Mouse (Mus musculus): ENCODE measurements around the gene Apol9b. TPM values are rescaled to one million over a fixed set of nuclear protein-coding genes. Genes with fewer than 3 reads are reported as not detected.

Gene Apol9b
- polyA plus RNA-seq, 1 experiment: 1.4 TPM

DNA sequence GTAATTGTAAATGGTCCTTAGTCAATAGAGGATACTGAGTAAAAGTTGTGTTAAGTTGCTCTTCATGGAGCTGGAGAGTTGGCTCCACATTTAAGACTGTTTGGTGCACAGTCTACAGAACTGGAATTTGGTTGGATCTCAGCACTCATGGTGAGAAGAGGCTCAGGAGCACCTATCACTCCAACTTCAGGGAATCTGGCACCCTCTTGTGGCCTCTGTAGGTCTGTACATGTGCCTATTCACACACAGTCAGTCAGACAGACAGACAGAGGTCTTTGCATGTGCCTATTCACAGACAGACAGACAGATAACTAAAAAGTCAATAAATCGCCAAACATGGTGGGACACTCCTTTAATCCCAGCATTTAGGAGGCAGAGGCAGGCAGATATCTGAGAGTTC is 21.6 kb downstream of the Apol9b start:
- H3K4me1 ChIP-seq (ENCODE audit: control insufficient read depth, insufficient read depth, insufficient read length): no peaks in the 10 kb centered on the region
- 60% methylated on average over 1 of the region's 1 CpGs for WGBS
- no peaks in the 10 kb centered on the region for H3K27me3 ChIP-seq (ENCODE audit: control insufficient read depth, insufficient read depth, low read length)
- no peak overlapping the region for H3K4me3 ChIP-seq (ENCODE audit: extremely low read depth, insufficient read depth, insufficient read length)
- no peaks in the 10 kb centered on the region for H3K36me3 ChIP-seq (ENCODE audit: control insufficient read depth, insufficient read depth, low read length)
- no peak overlapping the region for H3K27ac ChIP-seq (ENCODE audit: insufficient read depth, low read length)
- no peak for TF ChIP-seq POLR2A (IDR thresholded peaks at IDR 0.05; ENCODE audit: low read depth, low read length)
- TF ChIP-seq CTCF (IDR thresholded peaks at IDR 0.05; ENCODE audit: extremely low read depth, insufficient read depth, insufficient read length, insufficient replicate concordance): peak; percentile 55; the same call in 1 of the 2 replicates
- DNase-seq (ENCODE audit: low read depth in 1 of 2, low spot score in 2 of 2): peak; percentile 21 to 47

DNA sequence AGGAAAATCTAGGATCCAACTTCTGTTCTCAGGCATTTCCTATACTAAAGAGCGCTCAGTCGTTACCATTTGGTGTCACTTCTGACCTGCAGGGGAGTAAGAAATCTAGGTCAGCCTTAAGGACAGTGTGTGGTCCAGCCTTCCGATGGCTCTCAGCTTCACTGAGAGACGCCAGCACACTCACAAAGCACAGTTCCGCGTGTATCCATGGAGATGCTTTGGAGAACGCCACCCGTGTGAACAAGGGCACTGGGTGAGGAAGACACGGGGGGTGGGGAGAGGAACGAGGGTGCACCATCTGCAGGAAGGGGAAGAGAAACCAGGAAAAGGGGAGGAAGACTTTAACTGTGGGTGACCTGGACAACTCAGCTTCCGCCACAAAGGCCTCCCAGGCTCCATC is 23.6 kb downstream of the Apol9b start:
- TF ChIP-seq POLR2A (IDR thresholded peaks at IDR 0.05; ENCODE audit: low read depth, low read length): no peak
- TF ChIP-seq CTCF (IDR thresholded peaks at IDR 0.05; ENCODE audit: extremely low read depth, insufficient read depth, insufficient read length, insufficient replicate concordance): no peak
- Histone ChIP-seq H3K36me3 (ENCODE audit: control insufficient read depth, insufficient read depth, low read length) (no peaks in the 10 kb centered on the region), H3K27ac (ENCODE audit: insufficient read depth, low read length) (no peak overlapping the region), H3K4me1 (ENCODE audit: control insufficient read depth, insufficient read depth, insufficient read length) (no peaks in the 10 kb centered on the region), H3K4me3 (ENCODE audit: extremely low read depth, insufficient read depth, insufficient read length) (no peak overlapping the region), H3K27me3 (ENCODE audit: control insufficient read depth, insufficient read depth, low read length) (no peaks in the 10 kb centered on the region)
- DNase-seq (ENCODE audit: low read depth in 1 of 2, low spot score in 2 of 2): no peak
- WGBS: 56% methylated on average over 11 of the region's 11 CpGs

DNA sequence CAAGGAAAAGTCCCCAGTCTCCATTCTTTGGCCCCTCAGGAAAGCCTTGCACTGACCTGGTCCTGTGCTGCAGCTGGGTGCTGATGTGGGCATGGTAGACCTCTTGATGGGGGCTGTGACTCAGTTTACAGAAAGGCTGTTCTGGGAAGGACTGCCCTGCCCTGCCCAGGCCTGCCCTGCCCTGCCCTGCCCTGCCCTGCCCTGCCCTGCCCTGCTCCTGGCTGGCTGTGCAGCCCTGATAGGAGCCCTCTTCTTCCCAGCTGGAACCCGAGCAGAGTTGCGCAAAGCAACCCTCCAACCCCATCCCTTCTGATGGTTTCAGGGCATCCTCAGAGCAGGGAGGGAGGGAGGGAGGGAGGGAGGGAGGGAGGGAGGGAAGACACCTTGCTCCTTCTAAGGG is 26.3 kb downstream of the Apol9b start:
- H3K4me3 ChIP-seq (ENCODE audit: extremely low read depth, insufficient read depth, insufficient read length): no peak overlapping the region
- no peak for DNase-seq (ENCODE audit: low read depth in 1 of 2, low spot score in 2 of 2)

DNA sequence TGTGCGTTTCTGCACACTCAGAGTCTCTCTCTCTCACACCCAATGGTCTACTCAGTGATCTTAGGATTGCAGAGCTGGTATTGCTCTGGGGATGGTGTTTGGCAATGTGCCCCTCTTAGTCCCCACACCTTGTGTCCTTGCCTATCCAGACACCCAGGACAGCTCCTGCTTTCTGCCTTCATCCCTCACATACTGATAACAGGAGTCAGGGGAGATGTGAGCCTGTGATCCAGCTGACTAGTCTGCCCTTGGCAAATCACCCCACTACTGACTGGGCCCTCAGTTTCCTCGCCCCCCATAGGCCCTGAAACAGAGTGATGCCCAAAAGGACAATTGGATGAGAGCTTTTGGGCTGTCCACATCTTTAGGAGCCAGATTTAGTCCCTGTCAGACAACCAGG is 27.2 kb downstream of the Apol9b start:
- no peak for TF ChIP-seq POLR2A (IDR thresholded peaks at IDR 0.05; ENCODE audit: low read depth, low read length)
- no peak for TF ChIP-seq CTCF (IDR thresholded peaks at IDR 0.05; ENCODE audit: extremely low read depth, insufficient read depth, insufficient read length, insufficient replicate concordance)
- H3K4me1 ChIP-seq (ENCODE audit: control insufficient read depth, insufficient read depth, insufficient read length): no peaks in the 10 kb centered on the region
- no peak for DNase-seq (ENCODE audit: low read depth in 1 of 2, low spot score in 2 of 2)
- WGBS: 75% methylated on average over 2 of the region's 2 CpGs
- H3K27ac ChIP-seq (ENCODE audit: insufficient read depth, low read length): no peak overlapping the region
- no peaks in the 10 kb centered on the region for H3K27me3 ChIP-seq (ENCODE audit: control insufficient read depth, insufficient read depth, low read length)
- peaks cover 9% of the 10 kb centered on the region for H3K36me3 ChIP-seq (ENCODE audit: control insufficient read depth, insufficient read depth, low read length)
- no peak overlapping the region for H3K4me3 ChIP-seq (ENCODE audit: extremely low read depth, insufficient read depth, insufficient read length)

More for the DNA sequence above, 26.3 kb downstream of the Apol9b start:
- 68% methylated on average over 2 of the region's 2 CpGs for WGBS
- H3K4me1 ChIP-seq (ENCODE audit: control insufficient read depth, insufficient read depth, insufficient read length): no peaks in the 10 kb centered on the region
- TF ChIP-seq POLR2A (IDR thresholded peaks at IDR 0.05; ENCODE audit: low read depth, low read length) (no peak), CTCF (IDR thresholded peaks at IDR 0.05; ENCODE audit: extremely low read depth, insufficient read depth, insufficient read length, insufficient replicate concordance) (no peak)
- H3K27me3 ChIP-seq (ENCODE audit: control insufficient read depth, insufficient read depth, low read length): no peaks in the 10 kb centered on the region
- H3K36me3 ChIP-seq (ENCODE audit: control insufficient read depth, insufficient read depth, low read length): no peaks in the 10 kb centered on the region; the same call in 1 of the 2 replicates
- no peak overlapping the region for H3K27ac ChIP-seq (ENCODE audit: insufficient read depth, low read length)

DNA sequence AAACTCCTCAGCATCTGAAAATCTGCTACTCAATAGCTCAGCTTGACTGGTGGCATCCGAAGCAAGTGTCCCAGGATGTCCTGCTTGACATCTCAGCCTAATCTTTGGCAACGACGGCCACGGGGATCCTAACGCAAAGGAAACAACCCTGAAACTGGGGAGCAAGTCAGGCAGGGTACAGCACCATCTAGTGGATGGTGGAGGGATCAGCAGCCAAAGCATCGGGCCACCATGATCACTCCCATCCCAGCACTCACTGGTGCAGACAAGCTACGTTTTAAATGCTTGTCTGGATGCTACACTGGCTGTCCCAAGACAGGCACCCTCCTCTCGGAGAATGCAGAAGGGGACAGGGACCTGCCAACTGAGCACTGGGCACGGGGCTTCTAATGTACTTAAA is 28.0 kb downstream of the Apol9b start, which contains the start of gene Apol8:
Gene Apol8 (minus strand): TSS at position 156 of the 400 bp plus-strand sequence.
- 4% methylated on average over 9 of the region's 9 CpGs for WGBS
- Histone ChIP-seq H3K36me3 (ENCODE audit: control insufficient read depth, insufficient read depth, low read length) (peaks cover 16% of the 10 kb centered on the region), H3K27ac (ENCODE audit: insufficient read depth, low read length) (no peak within 1 kb of the TSS), H3K27me3 (ENCODE audit: control insufficient read depth, insufficient read depth, low read length) (no peaks in the 10 kb centered on the region), H3K4me3 (ENCODE audit: extremely low read depth, insufficient read depth, insufficient read length) (no peak within 1 kb of the TSS), H3K4me1 (ENCODE audit: control insufficient read depth, insufficient read depth, insufficient read length) (no peaks in the 10 kb centered on the region)
- peak; percentile 22 to 40 for DNase-seq (ENCODE audit: low read depth in 1 of 2, low spot score in 2 of 2)
- TF ChIP-seq POLR2A (IDR thresholded peaks at IDR 0.05; ENCODE audit: low read depth, low read length): no peak
- peak; percentile 84; the same call in 1 of the 2 replicates for TF ChIP-seq CTCF (IDR thresholded peaks at IDR 0.05; ENCODE audit: extremely low read depth, insufficient read depth, insufficient read length, insufficient replicate concordance)

DNA sequence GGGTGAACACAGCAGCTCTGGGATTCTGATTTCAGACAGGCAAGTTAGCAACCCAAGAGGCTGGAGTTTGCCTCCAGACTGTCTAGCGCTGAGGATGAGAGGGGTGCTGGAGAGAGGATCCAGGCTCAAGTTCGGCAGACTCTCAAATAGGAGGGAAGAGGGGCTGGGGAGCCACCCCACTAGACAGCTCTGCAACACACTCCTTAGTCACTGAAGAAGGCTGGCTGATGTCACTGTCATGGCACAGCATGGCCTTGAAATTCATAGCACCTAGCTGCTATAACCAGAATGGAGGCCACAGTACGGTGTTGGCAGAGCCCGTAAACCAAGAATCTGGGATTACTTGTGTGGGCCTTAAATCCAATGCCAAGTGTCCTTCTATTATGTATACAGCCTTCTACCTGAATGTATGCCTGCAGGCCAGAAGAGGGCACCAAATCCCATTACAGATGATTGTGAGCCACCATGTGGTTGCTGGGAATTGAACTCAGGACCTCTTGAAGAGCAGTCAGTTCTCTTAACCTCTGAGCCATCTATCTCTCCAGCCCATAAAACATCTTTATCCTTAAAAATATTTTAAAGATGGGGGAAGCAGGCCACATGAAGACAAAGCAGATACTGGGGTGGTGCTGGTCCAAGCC is 28.9 kb downstream of the Apol9b start:
- Histone ChIP-seq H3K27ac (ENCODE audit: insufficient read depth, low read length) (no peak overlapping the region), H3K4me3 (ENCODE audit: extremely low read depth, insufficient read depth, insufficient read length) (no peak overlapping the region)
- 86% methylated on average over 4 of the region's 4 CpGs for WGBS

DNA sequence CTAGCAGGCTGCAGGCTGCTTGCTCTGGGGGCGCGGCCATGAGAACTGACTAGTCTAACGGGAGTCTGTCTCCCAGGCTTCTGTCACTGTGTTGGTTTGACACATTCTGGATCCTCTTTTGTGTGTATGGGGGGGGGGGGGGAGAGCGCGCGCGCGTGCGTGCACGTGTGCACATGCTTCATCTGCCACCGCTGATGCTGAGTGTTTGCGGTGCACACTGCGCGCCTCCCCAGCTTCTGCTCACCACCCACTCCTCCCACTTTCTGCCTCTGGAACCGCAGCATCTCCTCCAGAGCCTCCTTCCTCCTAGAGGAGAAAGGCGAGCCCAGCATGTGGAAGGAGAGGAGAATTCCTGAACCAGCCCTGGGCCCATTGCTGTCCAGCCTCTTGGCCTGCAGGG is 31.2 kb downstream of the Apol9b start:
- no peak overlapping the region for H3K27ac ChIP-seq (ENCODE audit: insufficient read depth, low read length)
- DNase-seq (ENCODE audit: low read depth in 1 of 2, low spot score in 2 of 2): no peak
- no peaks in the 10 kb centered on the region for H3K27me3 ChIP-seq (ENCODE audit: control insufficient read depth, insufficient read depth, low read length)
- 92% methylated on average over 9 of the region's 16 CpGs for WGBS
- TF ChIP-seq CTCF (IDR thresholded peaks at IDR 0.05; ENCODE audit: extremely low read depth, insufficient read depth, insufficient read length, insufficient replicate concordance): no peak
- no peak for TF ChIP-seq POLR2A (IDR thresholded peaks at IDR 0.05; ENCODE audit: low read depth, low read length)
- H3K36me3 ChIP-seq (ENCODE audit: control insufficient read depth, insufficient read depth, low read length): peaks cover 47% of the 10 kb centered on the region
- no peak overlapping the region for H3K4me3 ChIP-seq (ENCODE audit: extremely low read depth, insufficient read depth, insufficient read length)
- H3K4me1 ChIP-seq (ENCODE audit: control insufficient read depth, insufficient read depth, insufficient read length): no peaks in the 10 kb centered on the region

More for the DNA sequence above, 28.9 kb downstream of the Apol9b start:
- H3K4me1 ChIP-seq (ENCODE audit: control insufficient read depth, insufficient read depth, insufficient read length): no peaks in the 10 kb centered on the region
- peaks cover 24% of the 10 kb centered on the region for H3K36me3 ChIP-seq (ENCODE audit: control insufficient read depth, insufficient read depth, low read length)
- TF ChIP-seq POLR2A (IDR thresholded peaks at IDR 0.05; ENCODE audit: low read depth, low read length) (no peak), CTCF (IDR thresholded peaks at IDR 0.05; ENCODE audit: extremely low read depth, insufficient read depth, insufficient read length, insufficient replicate concordance) (no peak)
- no peaks in the 10 kb centered on the region for H3K27me3 ChIP-seq (ENCODE audit: control insufficient read depth, insufficient read depth, low read length)
- DNase-seq (ENCODE audit: low read depth in 1 of 2, low spot score in 2 of 2): no peak

Data from spleen, adult 2 months (tissue).